Mouse (Mus musculus): Measurements from ENCODE around the gene Ypel3. TPM values are rescaled to one million over a fixed set of nuclear protein-coding genes. Genes with fewer than 3 reads are reported as not detected.

The Ypel3 gene
- polyA plus RNA-seq, 1 experiment from 2014 or later, result 148 TPM

- H3K4me3 ChIP-seq (replicated peaks), result peak within 1 kb of the TSS; percentile 47
- peak within 1 kb of the TSS; percentile 90 for H3K4me2 ChIP-seq (replicated peaks)
- no peaks in the 10 kb centered on the region for H3K27me3 ChIP-seq
- peaks cover 39% of the 10 kb centered on the region for H3K4me1 ChIP-seq
- H3K36me3 ChIP-seq, result peaks cover 33% of the 10 kb centered on the region
- 5% methylated on average over 22 of the region's 22 CpGs for WGBS
- peak within 1 kb of the TSS; percentile 40 for H3K9ac ChIP-seq
- H3K9me3 ChIP-seq (replicated peaks), result no peaks in the 10 kb centered on the region
- peak within 1 kb of the TSS; percentile 48; the same call in 1 of the 2 replicates for H3K27ac ChIP-seq (replicated peaks)
- no peak for ATAC-seq (ENCODE audit: insufficient number of reproducible peaks, low FRiP score, low TSS enrichment, low read depth)
Measured at GRCm38 (mm10) chr7:126780971-126781635, 4.3 kb downstream of the Ypel3 start, which contains the start of gene Tbx6. Gene Tbx6 (plus strand): TSS chr7:126781483.

- no peak overlapping the region for H3K9ac ChIP-seq
- no peaks in the 10 kb centered on the region for H3K27me3 ChIP-seq
- no peak overlapping the region for H3K27ac ChIP-seq (replicated peaks)
- peaks cover 36% of the 10 kb centered on the region for H3K4me1 ChIP-seq
- H3K36me3 ChIP-seq, result peaks cover 40% of the 10 kb centered on the region
- 34% methylated on average over 11 of the region's 11 CpGs for WGBS
- no peak for ATAC-seq (ENCODE audit: insufficient number of reproducible peaks, low FRiP score, low TSS enrichment, low read depth)
- H3K4me3 ChIP-seq (replicated peaks), result no peak overlapping the region
- no peaks in the 10 kb centered on the region for H3K9me3 ChIP-seq (replicated peaks)
- peak overlapping the region; percentile 90 for H3K4me2 ChIP-seq (replicated peaks)
Measured at GRCm38 (mm10) chr7:126781661-126782370, 5.1 kb downstream of the Ypel3 start.

DNA sequence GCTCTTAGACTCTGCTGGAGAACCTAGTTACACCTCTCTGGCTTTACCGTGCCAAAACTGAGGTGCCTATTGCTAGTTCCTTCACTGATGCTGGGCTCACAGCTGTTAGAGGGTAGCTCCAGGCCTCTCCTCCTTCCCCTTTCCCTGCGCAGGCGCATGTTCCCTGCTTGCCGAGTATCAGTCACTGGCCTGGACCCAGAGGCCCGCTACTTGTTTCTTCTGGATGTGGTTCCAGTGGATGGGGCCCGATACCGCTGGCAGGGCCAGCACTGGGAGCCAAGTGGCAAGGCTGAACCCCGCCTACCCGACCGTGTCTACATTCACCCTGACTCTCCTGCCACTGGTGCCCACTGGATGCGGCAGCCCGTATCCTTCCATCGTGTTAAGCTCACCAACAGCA lies 5.9 kb downstream of the Ypel3 start:
- no peak overlapping the region for H3K27ac ChIP-seq (replicated peaks)
- H3K4me3 ChIP-seq (replicated peaks), result no peak overlapping the region
- H3K27me3 ChIP-seq, result no peaks in the 10 kb centered on the region
- 81% methylated on average over 13 of the region's 13 CpGs for WGBS
- peaks cover 29% of the 10 kb centered on the region for H3K4me1 ChIP-seq
- no peak overlapping the region for H3K9ac ChIP-seq
- no peak overlapping the region for H3K4me2 ChIP-seq (replicated peaks)
- no peaks in the 10 kb centered on the region for H3K9me3 ChIP-seq (replicated peaks)
- H3K36me3 ChIP-seq, result peaks cover 49% of the 10 kb centered on the region
- ATAC-seq (ENCODE audit: insufficient number of reproducible peaks, low FRiP score, low TSS enrichment, low read depth), result no peak

- H3K27ac ChIP-seq (replicated peaks), result no peak overlapping the region
- WGBS, result 80% methylated on average over 7 of the region's 7 CpGs
- H3K4me3 ChIP-seq (replicated peaks), result no peak overlapping the region
- H3K27me3 ChIP-seq, result no peaks in the 10 kb centered on the region
- H3K9me3 ChIP-seq (replicated peaks), result no peaks in the 10 kb centered on the region
- no peak overlapping the region for H3K4me2 ChIP-seq (replicated peaks)
- peaks cover 22% of the 10 kb centered on the region for H3K4me1 ChIP-seq
- no peak overlapping the region for H3K9ac ChIP-seq
- ATAC-seq (ENCODE audit: insufficient number of reproducible peaks, low FRiP score, low TSS enrichment, low read depth), result no peak
- peaks cover 59% of the 10 kb centered on the region for H3K36me3 ChIP-seq
Measured at GRCm38 (mm10) chr7:126784469-126784868, 7.7 kb downstream of the Ypel3 start.

DNA sequence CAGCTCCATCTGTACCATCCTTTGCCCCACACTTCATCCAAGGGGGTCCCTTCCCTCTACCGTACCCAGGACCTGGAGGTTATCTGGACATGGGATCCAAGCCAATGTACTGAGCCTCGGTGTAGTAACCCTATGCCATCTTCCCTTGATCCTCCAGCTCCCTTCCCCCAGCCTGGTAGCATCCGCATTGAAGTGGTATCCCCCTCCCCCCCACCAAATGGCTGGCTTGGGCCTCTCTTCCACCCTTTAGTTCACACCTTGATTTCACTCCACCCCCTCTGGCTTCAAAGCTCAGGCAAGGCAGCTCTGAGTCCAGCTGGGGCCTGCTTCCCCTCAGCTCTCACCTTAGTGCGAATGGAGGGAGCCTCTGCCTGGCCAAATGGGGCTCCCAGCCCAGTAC lies 8.3 kb downstream of the Ypel3 start:
- peaks cover 65% of the 10 kb centered on the region for H3K36me3 ChIP-seq

DNA sequence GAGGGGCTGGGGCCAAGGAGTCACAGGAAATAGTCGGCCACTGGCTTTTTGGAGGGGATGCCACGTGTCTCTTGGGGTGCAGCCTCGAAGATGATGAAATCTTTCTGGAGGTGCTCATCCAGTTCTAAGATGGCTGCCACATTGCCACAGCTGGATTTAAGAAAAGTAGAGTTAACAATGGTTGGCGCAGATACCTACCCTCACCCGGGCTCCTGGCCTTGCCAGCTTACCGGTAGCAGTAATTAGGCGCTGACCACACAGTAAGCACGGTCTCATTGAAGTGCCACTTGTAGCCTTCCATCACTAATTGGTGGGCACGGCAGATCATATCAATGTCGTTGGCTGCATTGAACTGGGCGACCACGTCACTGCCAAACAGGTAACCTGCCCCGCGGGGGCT lies 9.4 kb downstream of the Ypel3 start:
- no peak overlapping the region for H3K9ac ChIP-seq
- H3K4me2 ChIP-seq (replicated peaks), result no peak overlapping the region
- H3K27me3 ChIP-seq, result no peaks in the 10 kb centered on the region
- H3K9me3 ChIP-seq (replicated peaks), result no peaks in the 10 kb centered on the region
- H3K4me3 ChIP-seq (replicated peaks), result no peak overlapping the region
- H3K36me3 ChIP-seq, result peaks cover 67% of the 10 kb centered on the region
- 91% methylated on average over 14 of the region's 14 CpGs for WGBS
- peaks cover 14% of the 10 kb centered on the region for H3K4me1 ChIP-seq
- no peak overlapping the region for H3K27ac ChIP-seq (replicated peaks)
- no peak for ATAC-seq (ENCODE audit: insufficient number of reproducible peaks, low FRiP score, low TSS enrichment, low read depth)

More for the DNA sequence above, 8.3 kb downstream of the Ypel3 start:
- WGBS, result 82% methylated on average over 4 of the region's 4 CpGs
- ATAC-seq (ENCODE audit: insufficient number of reproducible peaks, low FRiP score, low TSS enrichment, low read depth), result no peak
- Histone ChIP-seq H3K4me1 (peaks cover 17% of the 10 kb centered on the region), H3K9ac (no peak overlapping the region), H3K27me3 (no peaks in the 10 kb centered on the region), H3K9me3 (replicated peaks) (no peaks in the 10 kb centered on the region), H3K27ac (replicated peaks) (no peak overlapping the region), H3K4me3 (replicated peaks) (no peak overlapping the region), H3K4me2 (replicated peaks) (no peak overlapping the region)

GRCm38 (mm10) chr7:126789141-126789540 lies 12.4 kb downstream of the Ypel3 start:
- H3K4me1 ChIP-seq, result peaks cover 21% of the 10 kb centered on the region
- no peak overlapping the region for H3K9ac ChIP-seq
- no peak overlapping the region for H3K4me2 ChIP-seq (replicated peaks)
- 88% methylated on average over 4 of the region's 4 CpGs for WGBS
- no peak overlapping the region for H3K4me3 ChIP-seq (replicated peaks)
- no peak overlapping the region for H3K27ac ChIP-seq (replicated peaks)
- no peaks in the 10 kb centered on the region for H3K9me3 ChIP-seq (replicated peaks)
- no peaks in the 10 kb centered on the region for H3K27me3 ChIP-seq
- no peak for ATAC-seq (ENCODE audit: insufficient number of reproducible peaks, low FRiP score, low TSS enrichment, low read depth)
- H3K36me3 ChIP-seq, result peaks cover 67% of the 10 kb centered on the region

- Histone ChIP-seq H3K27me3 (no peaks in the 10 kb centered on the region), H3K4me2 (replicated peaks) (peak within 1 kb of the TSS; percentile 56), H3K27ac (replicated peaks) (peak within 1 kb of the TSS; percentile 99), H3K9me3 (replicated peaks) (no peaks in the 10 kb centered on the region), H3K9ac (peak within 1 kb of the TSS; percentile 93), H3K36me3 (peaks cover 68% of the 10 kb centered on the region), H3K4me1 (peaks cover 32% of the 10 kb centered on the region), H3K4me3 (replicated peaks) (peak within 1 kb of the TSS; percentile 98)
- peak; percentile 93 for ATAC-seq (ENCODE audit: insufficient number of reproducible peaks, low FRiP score, low TSS enrichment, low read depth)
- under 1% methylated on average over 79 of the region's 83 CpGs for WGBS
Measured at GRCm38 (mm10) chr7:126791851-126792720, 15.3 kb downstream of the Ypel3 start, which contains the start of gene Ppp4c. Gene Ppp4c (minus strand): TSS chr7:126792496.

DNA sequence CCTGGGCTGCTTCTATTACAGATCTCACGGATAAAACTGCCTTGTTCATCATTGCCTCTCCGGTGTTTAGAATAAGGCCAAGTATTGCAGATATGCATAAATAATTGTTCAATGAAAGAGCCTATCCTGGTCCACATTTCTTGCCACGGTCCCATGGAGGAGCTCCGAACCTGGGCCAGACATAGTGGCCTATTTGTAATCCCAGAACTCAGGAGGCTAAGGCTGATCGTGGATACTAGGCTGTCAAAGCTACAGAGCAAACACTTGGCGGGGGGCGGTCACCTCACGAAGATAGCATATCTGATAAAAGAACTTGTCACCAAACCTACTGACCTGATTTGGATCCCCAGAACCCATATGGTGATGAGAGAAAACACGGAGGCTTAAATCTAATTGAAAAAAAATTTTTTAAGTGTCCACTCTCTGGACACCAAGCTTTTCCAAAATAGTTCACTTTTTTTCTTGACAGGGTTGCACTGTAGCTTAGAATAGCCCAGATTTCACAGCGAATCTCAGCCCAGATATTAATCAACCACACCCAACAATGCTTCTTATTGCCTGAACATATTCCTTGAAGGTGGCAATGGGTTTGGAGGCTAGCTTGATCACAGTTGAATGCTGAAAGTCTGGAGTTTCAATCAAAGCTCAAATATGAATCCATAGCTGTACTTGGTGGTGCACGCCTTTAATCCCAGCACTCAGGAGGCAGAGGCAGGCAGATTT lies 16.1 kb downstream of the Ypel3 start:
- peak; percentile 0; the same call in 1 of the 2 replicates for ATAC-seq (ENCODE audit: insufficient number of reproducible peaks, low FRiP score, low TSS enrichment, low read depth)
- peaks cover 65% of the 10 kb centered on the region for H3K36me3 ChIP-seq
- no peaks in the 10 kb centered on the region for H3K27me3 ChIP-seq
- 25% methylated on average over 11 of the region's 11 CpGs for WGBS
- no peaks in the 10 kb centered on the region for H3K9me3 ChIP-seq (replicated peaks)
- peaks cover 40% of the 10 kb centered on the region for H3K4me1 ChIP-seq
- peak overlapping the region; percentile 56 for H3K4me2 ChIP-seq (replicated peaks)
- H3K4me3 ChIP-seq (replicated peaks), result peak overlapping the region; percentile 98
- 0 out of 2 replicates have a peak overlapping the region, but pooled peaks have one; percentile 6 for H3K9ac ChIP-seq
- peak overlapping the region; percentile 99 for H3K27ac ChIP-seq (replicated peaks)

GRCm38 (mm10) chr7:126793456-126794270 lies 16.9 kb downstream of the Ypel3 start:
- Histone ChIP-seq H3K36me3 (peaks cover 57% of the 10 kb centered on the region), H3K4me3 (replicated peaks) (no peak overlapping the region; the same call in 1 of the 2 replicates), H3K9ac (no peak overlapping the region), H3K4me1 (peaks cover 44% of the 10 kb centered on the region), H3K27ac (replicated peaks) (peak overlapping the region; percentile 99; the same call in 1 of the 2 replicates), H3K4me2 (replicated peaks) (no peak overlapping the region), H3K9me3 (replicated peaks) (no peaks in the 10 kb centered on the region), H3K27me3 (no peaks in the 10 kb centered on the region)
- WGBS, result 72% methylated on average over 4 of the region's 4 CpGs
- no peak for ATAC-seq (ENCODE audit: insufficient number of reproducible peaks, low FRiP score, low TSS enrichment, low read depth)
